Mouse (Mus musculus): ENCODE results near the gene Triobp. TPM values are rescaled to one million over a fixed set of nuclear protein-coding genes. Genes with fewer than 3 reads are reported as not detected.
A peak's percentile ranks its signal among the peaks of the same experiment; 100 is the strongest.

Gene Triobp
- polyA plus RNA-seq, 1 experiment from 2014 or later: 22.4 TPM

- WGBS: 20% methylated on average over 3 of the region's 3 CpGs
These were observed 15.9 kb upstream of the Triobp start for GRCm38 (mm10) chr15:78931577-78931976.

GRCm38 (mm10) chr15:78934784-78935320, 12.7 kb upstream of the Triobp start, which contains the start of gene Nol12:
Gene Nol12 (plus strand): TSS chr15:78934933.
- Histone ChIP-seq H3K36me3 (ENCODE audit: control insufficient read depth, insufficient read depth, low read length) (peaks cover 13% of the 10 kb centered on the region), H3K9me3 (ENCODE audit: control insufficient read depth, low read length) (no peaks in the 10 kb centered on the region), H3K9ac (ENCODE audit: low read length) (peak within 1 kb of the TSS; percentile 69), H3K4me3 (ENCODE audit: low read depth, low read length) (peak within 1 kb of the TSS; percentile 81), H3K4me2 (replicated peaks; ENCODE audit: low read depth) (peak within 1 kb of the TSS; percentile 79), H3K27ac (replicated peaks) (peak within 1 kb of the TSS; percentile 65; the same call in 1 of the 2 replicates), H3K4me1 (replicated peaks; ENCODE audit: control insufficient read depth, insufficient read depth) (0 out of 2 replicates have a peak, but pooled peaks cover 3% of the 10 kb centered on the region), H3K27me3 (ENCODE audit: control insufficient read depth, insufficient read depth, low read length) (no peaks in the 10 kb centered on the region)
- ATAC-seq (ENCODE audit: low FRiP score, low TSS enrichment): peak; percentile 74
- TF ChIP-seq EP300 (optimal IDR thresholded peaks at IDR 0.05): peak; percentile 72
- peak; percentile 29 for TF ChIP-seq CTCF (IDR thresholded peaks at IDR 0.05; ENCODE audit: low read depth)
- peak; percentile 85 for DNase-seq (ENCODE audit: low spot score)
- WGBS: under 1% methylated on average over 42 of the region's 42 CpGs

More at GRCm38 (mm10) chr15:78931577-78931976, 15.9 kb upstream of the Triobp start:
- DNase-seq (ENCODE audit: low spot score) (peak; percentile 67), ATAC-seq (ENCODE audit: low FRiP score, low TSS enrichment) (peak; percentile 67)
- Histone ChIP-seq H3K4me3 (ENCODE audit: low read depth, low read length) (no peak overlapping the region), H3K9ac (ENCODE audit: low read length) (no peak overlapping the region), H3K36me3 (ENCODE audit: control insufficient read depth, insufficient read depth, low read length) (peaks cover 7% of the 10 kb centered on the region; the same call in 1 of the 2 replicates), H3K4me2 (replicated peaks; ENCODE audit: low read depth) (no peak overlapping the region), H3K9me3 (ENCODE audit: control insufficient read depth, low read length) (no peaks in the 10 kb centered on the region), H3K4me1 (replicated peaks; ENCODE audit: control insufficient read depth, insufficient read depth) (peaks cover 3% of the 10 kb centered on the region; the same call in 1 of the 2 replicates), H3K27ac (replicated peaks) (0 out of 2 replicates have a peak overlapping the region, but pooled peaks have one; percentile 13), H3K27me3 (ENCODE audit: control insufficient read depth, insufficient read depth, low read length) (no peaks in the 10 kb centered on the region)
- TF ChIP-seq CTCF (IDR thresholded peaks at IDR 0.05; ENCODE audit: low read depth): peak; percentile 90
- no peak for TF ChIP-seq EP300 (optimal IDR thresholded peaks at IDR 0.05)

DNA sequence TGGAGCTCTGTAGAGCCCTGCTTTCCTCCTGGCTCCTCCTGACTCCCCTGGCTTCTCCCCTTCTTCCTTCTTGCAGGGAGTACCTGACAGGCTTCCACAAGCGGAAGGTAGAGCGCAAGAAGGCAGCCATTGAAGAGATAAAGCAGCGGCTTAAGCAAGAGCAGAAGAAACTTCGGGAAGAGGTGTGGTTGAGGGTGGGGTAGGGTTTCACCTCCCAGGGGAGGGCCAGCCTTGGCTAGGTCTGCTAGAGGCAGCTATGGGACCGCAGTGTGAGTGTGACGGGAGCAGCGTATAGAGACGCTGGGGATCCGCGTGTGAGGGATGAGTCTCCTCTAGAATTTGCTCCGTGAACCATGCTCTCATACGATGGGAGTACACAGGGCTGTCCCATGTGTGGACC, 11.1 kb upstream of the Triobp start:
- ATAC-seq (ENCODE audit: low FRiP score, low TSS enrichment) (no peak), DNase-seq (ENCODE audit: low spot score) (no peak)
- peaks cover 14% of the 10 kb centered on the region for H3K36me3 ChIP-seq (ENCODE audit: control insufficient read depth, insufficient read depth, low read length)
- H3K9me3 ChIP-seq (ENCODE audit: control insufficient read depth, low read length): no peaks in the 10 kb centered on the region
- H3K27me3 ChIP-seq (ENCODE audit: control insufficient read depth, insufficient read depth, low read length): no peaks in the 10 kb centered on the region
- no peak overlapping the region for H3K9ac ChIP-seq (ENCODE audit: low read length)
- no peak overlapping the region for H3K4me2 ChIP-seq (replicated peaks; ENCODE audit: low read depth)
- 0 out of 2 replicates have a peak, but pooled peaks cover 3% of the 10 kb centered on the region for H3K4me1 ChIP-seq (replicated peaks; ENCODE audit: control insufficient read depth, insufficient read depth)
- no peak overlapping the region for H3K4me3 ChIP-seq (ENCODE audit: low read depth, low read length)
- TF ChIP-seq EP300 (optimal IDR thresholded peaks at IDR 0.05): no peak
- no peak for TF ChIP-seq CTCF (IDR thresholded peaks at IDR 0.05; ENCODE audit: low read depth)
- WGBS: 82% methylated on average over 12 of the region's 12 CpGs
- no peak overlapping the region for H3K27ac ChIP-seq (replicated peaks)

GRCm38 (mm10) chr15:78937311-78937710, 10.2 kb upstream of the Triobp start:
- WGBS: 89% methylated on average over 10 of the region's 10 CpGs
- H3K4me2 ChIP-seq (replicated peaks; ENCODE audit: low read depth): no peak overlapping the region
- no peak overlapping the region for H3K4me3 ChIP-seq (ENCODE audit: low read depth, low read length)
- ATAC-seq (ENCODE audit: low FRiP score, low TSS enrichment) (no peak), DNase-seq (ENCODE audit: low spot score) (no peak)
- no peak overlapping the region for H3K9ac ChIP-seq (ENCODE audit: low read length)
- H3K9me3 ChIP-seq (ENCODE audit: control insufficient read depth, low read length): no peaks in the 10 kb centered on the region
- no peak overlapping the region for H3K27ac ChIP-seq (replicated peaks)
- H3K27me3 ChIP-seq (ENCODE audit: control insufficient read depth, insufficient read depth, low read length): no peaks in the 10 kb centered on the region
- TF ChIP-seq EP300 (optimal IDR thresholded peaks at IDR 0.05): no peak
- TF ChIP-seq CTCF (IDR thresholded peaks at IDR 0.05; ENCODE audit: low read depth): no peak
- H3K36me3 ChIP-seq (ENCODE audit: control insufficient read depth, insufficient read depth, low read length): peaks cover 14% of the 10 kb centered on the region
- H3K4me1 ChIP-seq (replicated peaks; ENCODE audit: control insufficient read depth, insufficient read depth): 0 out of 2 replicates have a peak, but pooled peaks cover 3% of the 10 kb centered on the region

GRCm38 (mm10) chr15:78937963-78938362, 9.6 kb upstream of the Triobp start:
- no peak overlapping the region for H3K4me2 ChIP-seq (replicated peaks; ENCODE audit: low read depth)
- H3K9me3 ChIP-seq (ENCODE audit: control insufficient read depth, low read length): no peaks in the 10 kb centered on the region
- no peak for DNase-seq (ENCODE audit: low spot score)
- TF ChIP-seq EP300 (optimal IDR thresholded peaks at IDR 0.05): no peak
- TF ChIP-seq CTCF (IDR thresholded peaks at IDR 0.05; ENCODE audit: low read depth): no peak
- no peak overlapping the region for H3K4me3 ChIP-seq (ENCODE audit: low read depth, low read length)
- peaks cover 14% of the 10 kb centered on the region for H3K36me3 ChIP-seq (ENCODE audit: control insufficient read depth, insufficient read depth, low read length)
- 0 out of 2 replicates have a peak, but pooled peaks cover 3% of the 10 kb centered on the region for H3K4me1 ChIP-seq (replicated peaks; ENCODE audit: control insufficient read depth, insufficient read depth)
- WGBS: 76% methylated on average over 2 of the region's 2 CpGs
- ATAC-seq (ENCODE audit: low FRiP score, low TSS enrichment): no peak
- H3K27ac ChIP-seq (replicated peaks): no peak overlapping the region
- no peak overlapping the region for H3K9ac ChIP-seq (ENCODE audit: low read length)
- no peaks in the 10 kb centered on the region for H3K27me3 ChIP-seq (ENCODE audit: control insufficient read depth, insufficient read depth, low read length)

GRCm38 (mm10) chr15:78940325-78940724, 7.2 kb upstream of the Triobp start:
- Histone ChIP-seq H3K4me1 (replicated peaks; ENCODE audit: control insufficient read depth, insufficient read depth) (0 out of 2 replicates have a peak, but pooled peaks cover 3% of the 10 kb centered on the region), H3K4me3 (ENCODE audit: low read depth, low read length) (no peak overlapping the region), H3K27me3 (ENCODE audit: control insufficient read depth, insufficient read depth, low read length) (no peaks in the 10 kb centered on the region), H3K4me2 (replicated peaks; ENCODE audit: low read depth) (no peak overlapping the region), H3K36me3 (ENCODE audit: control insufficient read depth, insufficient read depth, low read length) (peaks cover 14% of the 10 kb centered on the region), H3K27ac (replicated peaks) (no peak overlapping the region), H3K9me3 (ENCODE audit: control insufficient read depth, low read length) (no peaks in the 10 kb centered on the region), H3K9ac (ENCODE audit: low read length) (no peak overlapping the region)
- ATAC-seq (ENCODE audit: low FRiP score, low TSS enrichment): no peak
- TF ChIP-seq CTCF (IDR thresholded peaks at IDR 0.05; ENCODE audit: low read depth): no peak
- TF ChIP-seq EP300 (optimal IDR thresholded peaks at IDR 0.05): no peak
- 91% methylated on average over 13 of the region's 13 CpGs for WGBS
- DNase-seq (ENCODE audit: low spot score): no peak
